Mouse (Mus musculus): Measurements from ENCODE around the gene Tspan9. TPM values are rescaled to one million over a fixed set of nuclear protein-coding genes. Genes with fewer than 3 reads are reported as not detected.

Gene Tspan9
- polyA plus RNA-seq, 1 experiment from 2014 or later: 68.2 TPM

- no peaks in the 10 kb centered on the region for H3K36me3 ChIP-seq (ENCODE audit: control insufficient read depth, insufficient read depth, low read length)
- ATAC-seq (ENCODE audit: insufficient number of reproducible peaks, low FRiP score, low TSS enrichment, low read depth) (no peak), DNase-seq (ENCODE audit: low spot score) (no peak)
- H3K9me3 ChIP-seq (ENCODE audit: control insufficient read depth, low read length): no peaks in the 10 kb centered on the region
- H3K27ac ChIP-seq (replicated peaks; ENCODE audit: low read depth, low read length): no peak overlapping the region
- no peaks in the 10 kb centered on the region for H3K27me3 ChIP-seq (ENCODE audit: control insufficient read depth, insufficient read depth, low read length)
- H3K9ac ChIP-seq (ENCODE audit: low read length): no peak overlapping the region
- H3K4me3 ChIP-seq (ENCODE audit: low read depth, low read length): no peak overlapping the region
- 26% methylated on average over 9 of the region's 9 CpGs for WGBS
- H3K4me1 ChIP-seq (ENCODE audit: control insufficient read depth, insufficient read depth, low read length): peaks cover 10% of the 10 kb centered on the region
- H3K4me2 ChIP-seq (ENCODE audit: low read depth, severe bottlenecking): no peak overlapping the region
These were observed 84.8 kb downstream of the Tspan9 start for GRCm38 (mm10) chr6:128058570-128058969.

- Histone ChIP-seq H3K9ac (ENCODE audit: low read length) (no peak overlapping the region), H3K36me3 (ENCODE audit: control insufficient read depth, insufficient read depth, low read length) (no peaks in the 10 kb centered on the region), H3K27me3 (ENCODE audit: control insufficient read depth, insufficient read depth, low read length) (no peaks in the 10 kb centered on the region), H3K4me1 (ENCODE audit: control insufficient read depth, insufficient read depth, low read length) (peaks cover 10% of the 10 kb centered on the region), H3K4me3 (ENCODE audit: low read depth, low read length) (no peak overlapping the region), H3K27ac (replicated peaks; ENCODE audit: low read depth, low read length) (no peak overlapping the region), H3K4me2 (ENCODE audit: low read depth, severe bottlenecking) (no peak overlapping the region), H3K9me3 (ENCODE audit: control insufficient read depth, low read length) (no peaks in the 10 kb centered on the region)
- WGBS: 49% methylated on average over 7 of the region's 7 CpGs
- no peak for ATAC-seq (ENCODE audit: insufficient number of reproducible peaks, low FRiP score, low TSS enrichment, low read depth)
- DNase-seq (ENCODE audit: low spot score): no peak
These were observed 85.2 kb downstream of the Tspan9 start for GRCm38 (mm10) chr6:128058157-128058556.

DNA sequence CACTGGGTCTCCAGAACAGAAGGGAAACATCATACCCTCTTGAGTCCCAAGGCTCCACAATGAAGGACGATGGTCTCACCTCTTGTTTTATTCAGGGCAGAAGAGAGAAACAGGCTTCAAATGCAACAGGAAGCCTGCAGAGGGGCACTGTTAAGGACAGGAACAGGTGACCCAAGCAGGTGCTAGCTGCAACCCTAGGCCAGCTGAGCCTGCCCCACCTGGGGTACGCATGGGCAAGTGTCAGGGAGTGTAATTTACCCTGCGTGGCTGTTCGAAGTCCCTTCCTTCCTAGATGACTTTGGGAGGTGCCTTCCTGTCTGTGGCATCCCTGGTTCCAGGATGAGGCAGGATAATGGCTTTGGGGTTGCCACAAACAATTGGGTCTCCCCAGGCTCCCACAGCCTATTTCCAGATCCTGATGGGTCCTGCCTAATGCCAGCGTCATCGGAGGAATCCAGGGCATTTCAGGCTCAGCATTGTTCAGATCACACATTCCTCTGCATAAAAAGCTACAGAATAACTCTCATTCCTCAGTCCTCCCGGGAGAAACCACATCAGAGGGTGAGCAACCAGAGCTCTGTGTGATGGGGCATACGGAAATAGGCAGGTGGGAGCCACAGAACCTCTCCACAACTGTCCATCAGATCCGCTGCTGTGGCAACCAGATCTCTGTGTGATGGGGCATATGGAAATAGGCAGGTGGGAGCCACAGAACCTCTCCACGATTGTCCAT is 90.2 kb downstream of the Tspan9 start:
- 74% methylated on average over 10 of the region's 10 CpGs for WGBS
- Histone ChIP-seq H3K4me3 (ENCODE audit: low read depth, low read length) (no peak overlapping the region), H3K27me3 (ENCODE audit: control insufficient read depth, insufficient read depth, low read length) (no peaks in the 10 kb centered on the region), H3K36me3 (ENCODE audit: control insufficient read depth, insufficient read depth, low read length) (no peaks in the 10 kb centered on the region), H3K9me3 (ENCODE audit: control insufficient read depth, low read length) (no peaks in the 10 kb centered on the region), H3K4me2 (ENCODE audit: low read depth, severe bottlenecking) (no peak overlapping the region), H3K9ac (ENCODE audit: low read length) (no peak overlapping the region), H3K27ac (replicated peaks; ENCODE audit: low read depth, low read length) (no peak overlapping the region), H3K4me1 (ENCODE audit: control insufficient read depth, insufficient read depth, low read length) (0 out of 2 replicates have a peak, but pooled peaks cover under 1% of the 10 kb centered on the region)
- no peak for DNase-seq (ENCODE audit: low spot score)
- no peak for ATAC-seq (ENCODE audit: insufficient number of reproducible peaks, low FRiP score, low TSS enrichment, low read depth)

DNA sequence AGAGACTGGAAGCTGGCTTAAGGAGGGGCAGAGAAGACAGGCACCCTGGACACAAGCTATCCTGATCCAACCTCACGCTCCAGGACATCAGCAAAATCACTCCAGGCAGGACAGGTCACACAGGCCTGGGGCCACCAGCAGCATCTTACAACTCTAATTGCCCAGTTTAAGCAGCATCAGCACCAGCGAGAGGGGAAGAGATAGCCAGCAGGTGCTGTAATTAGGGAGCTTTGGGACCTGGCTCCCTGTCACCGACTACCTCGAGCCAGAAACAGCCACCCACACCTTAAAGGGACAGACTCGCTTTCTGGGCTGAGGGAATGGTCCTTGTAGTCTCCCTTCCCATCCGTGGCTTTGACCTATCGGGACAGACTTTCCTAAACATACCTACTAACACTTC is 95.7 kb downstream of the Tspan9 start:
- Histone ChIP-seq H3K36me3 (ENCODE audit: control insufficient read depth, insufficient read depth, low read length) (no peaks in the 10 kb centered on the region), H3K4me1 (ENCODE audit: control insufficient read depth, insufficient read depth, low read length) (no peaks in the 10 kb centered on the region), H3K27ac (replicated peaks; ENCODE audit: low read depth, low read length) (no peak overlapping the region), H3K9ac (ENCODE audit: low read length) (no peak overlapping the region), H3K4me2 (ENCODE audit: low read depth, severe bottlenecking) (no peak overlapping the region), H3K4me3 (ENCODE audit: low read depth, low read length) (no peak overlapping the region), H3K27me3 (ENCODE audit: control insufficient read depth, insufficient read depth, low read length) (no peaks in the 10 kb centered on the region), H3K9me3 (ENCODE audit: control insufficient read depth, low read length) (no peaks in the 10 kb centered on the region)
- DNase-seq (ENCODE audit: low spot score) (no peak), ATAC-seq (ENCODE audit: insufficient number of reproducible peaks, low FRiP score, low TSS enrichment, low read depth) (no peak)
- WGBS: 56% methylated on average over 7 of the region's 7 CpGs

DNA sequence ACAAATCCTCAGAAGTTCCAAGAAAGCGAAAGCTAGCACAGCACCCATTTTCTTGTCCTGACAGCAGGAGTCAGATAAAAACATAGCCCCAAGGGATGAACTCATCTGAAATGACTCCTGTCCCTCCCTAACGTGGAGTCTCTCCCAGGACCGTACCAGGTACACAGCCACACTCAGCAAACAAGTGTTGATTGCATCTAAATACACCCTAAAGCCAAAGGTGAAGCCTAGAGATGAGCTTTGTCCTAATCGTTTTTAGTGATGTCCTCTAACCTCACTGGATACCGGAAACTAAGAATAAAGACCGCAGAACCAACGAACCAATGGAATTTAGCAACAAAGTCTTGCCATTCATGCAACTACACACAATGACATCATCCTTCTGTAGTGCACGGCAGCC is 96.2 kb downstream of the Tspan9 start:
- Histone ChIP-seq H3K4me3 (ENCODE audit: low read depth, low read length) (no peak overlapping the region), H3K4me2 (ENCODE audit: low read depth, severe bottlenecking) (no peak overlapping the region), H3K9ac (ENCODE audit: low read length) (no peak overlapping the region), H3K4me1 (ENCODE audit: control insufficient read depth, insufficient read depth, low read length) (peaks cover 3% of the 10 kb centered on the region; the same call in 1 of the 2 replicates), H3K27ac (replicated peaks; ENCODE audit: low read depth, low read length) (no peak overlapping the region), H3K27me3 (ENCODE audit: control insufficient read depth, insufficient read depth, low read length) (no peaks in the 10 kb centered on the region), H3K36me3 (ENCODE audit: control insufficient read depth, insufficient read depth, low read length) (no peaks in the 10 kb centered on the region), H3K9me3 (ENCODE audit: control insufficient read depth, low read length) (no peaks in the 10 kb centered on the region)
- 86% methylated on average over 8 of the region's 8 CpGs for WGBS
- ATAC-seq (ENCODE audit: insufficient number of reproducible peaks, low FRiP score, low TSS enrichment, low read depth) (no peak), DNase-seq (ENCODE audit: low spot score) (no peak)

GRCm38 (mm10) chr6:128046799-128047198 is 96.6 kb downstream of the Tspan9 start:
- no peaks in the 10 kb centered on the region for H3K27me3 ChIP-seq (ENCODE audit: control insufficient read depth, insufficient read depth, low read length)
- H3K36me3 ChIP-seq (ENCODE audit: control insufficient read depth, insufficient read depth, low read length): no peaks in the 10 kb centered on the region
- H3K9ac ChIP-seq (ENCODE audit: low read length): no peak overlapping the region
- DNase-seq (ENCODE audit: low spot score) (no peak), ATAC-seq (ENCODE audit: insufficient number of reproducible peaks, low FRiP score, low TSS enrichment, low read depth) (no peak)
- no peak overlapping the region for H3K4me3 ChIP-seq (ENCODE audit: low read depth, low read length)
- no peak overlapping the region for H3K27ac ChIP-seq (replicated peaks; ENCODE audit: low read depth, low read length)
- H3K4me2 ChIP-seq (ENCODE audit: low read depth, severe bottlenecking): no peak overlapping the region
- H3K9me3 ChIP-seq (ENCODE audit: control insufficient read depth, low read length): no peaks in the 10 kb centered on the region
- 77% methylated on average over 6 of the region's 6 CpGs for WGBS
- peaks cover 5% of the 10 kb centered on the region; the same call in 1 of the 2 replicates for H3K4me1 ChIP-seq (ENCODE audit: control insufficient read depth, insufficient read depth, low read length)

DNA sequence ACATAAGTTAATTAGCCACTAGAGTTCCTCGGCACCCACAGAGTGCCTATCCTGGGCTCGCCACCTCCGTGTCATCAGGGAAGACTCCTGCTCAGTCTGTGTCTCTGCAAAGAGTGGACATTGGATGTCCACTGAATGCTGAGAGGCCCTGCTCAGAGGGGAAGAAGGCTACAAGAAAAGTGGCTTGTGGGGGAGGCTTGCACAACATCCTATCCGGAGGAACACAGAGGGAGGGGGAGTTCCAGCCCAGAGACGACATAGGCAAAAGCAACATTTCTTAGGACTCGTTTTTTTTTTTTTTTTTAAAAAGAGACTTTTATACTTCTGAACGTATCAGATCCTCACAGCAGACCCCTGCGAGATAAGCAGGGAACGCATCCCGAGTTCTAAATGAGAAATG is 98.7 kb downstream of the Tspan9 start:
- Histone ChIP-seq H3K27ac (replicated peaks; ENCODE audit: low read depth, low read length) (no peak overlapping the region), H3K4me2 (ENCODE audit: low read depth, severe bottlenecking) (no peak overlapping the region), H3K27me3 (ENCODE audit: control insufficient read depth, insufficient read depth, low read length) (no peaks in the 10 kb centered on the region), H3K9ac (ENCODE audit: low read length) (no peak overlapping the region), H3K4me3 (ENCODE audit: low read depth, low read length) (no peak overlapping the region), H3K9me3 (ENCODE audit: control insufficient read depth, low read length) (no peaks in the 10 kb centered on the region), H3K4me1 (ENCODE audit: control insufficient read depth, insufficient read depth, low read length) (peaks cover 5% of the 10 kb centered on the region; the same call in 1 of the 2 replicates), H3K36me3 (ENCODE audit: control insufficient read depth, insufficient read depth, low read length) (no peaks in the 10 kb centered on the region)
- ATAC-seq (ENCODE audit: insufficient number of reproducible peaks, low FRiP score, low TSS enrichment, low read depth) (no peak), DNase-seq (ENCODE audit: low spot score) (no peak)
- WGBS: 84% methylated on average over 10 of the region's 10 CpGs

DNA sequence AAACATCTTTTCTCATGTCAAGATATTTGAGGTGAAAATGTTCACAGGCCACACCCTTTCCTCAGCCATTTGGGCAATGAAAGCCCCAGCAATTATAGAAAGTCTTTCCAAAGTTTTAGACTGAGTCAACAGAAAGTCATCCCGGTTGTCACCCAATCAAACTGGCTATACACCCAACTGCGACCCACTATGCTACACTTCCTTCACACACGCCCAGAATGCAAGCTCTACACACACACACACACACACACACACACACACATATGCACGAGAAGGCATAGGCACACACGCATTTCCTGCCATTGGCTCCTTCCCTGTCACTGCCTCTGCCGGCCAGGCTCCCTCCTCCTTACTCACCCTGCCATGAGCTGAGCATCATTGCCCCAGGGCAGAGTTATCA is 99.9 kb downstream of the Tspan9 start:
- peaks cover 7% of the 10 kb centered on the region; the same call in 1 of the 2 replicates for H3K4me1 ChIP-seq (ENCODE audit: control insufficient read depth, insufficient read depth, low read length)
- H3K27me3 ChIP-seq (ENCODE audit: control insufficient read depth, insufficient read depth, low read length): no peaks in the 10 kb centered on the region
- 82% methylated on average over 6 of the region's 6 CpGs for WGBS
- H3K9me3 ChIP-seq (ENCODE audit: control insufficient read depth, low read length): no peaks in the 10 kb centered on the region
- H3K27ac ChIP-seq (replicated peaks; ENCODE audit: low read depth, low read length): no peak overlapping the region
- ATAC-seq (ENCODE audit: insufficient number of reproducible peaks, low FRiP score, low TSS enrichment, low read depth) (no peak), DNase-seq (ENCODE audit: low spot score) (no peak)
- H3K4me3 ChIP-seq (ENCODE audit: low read depth, low read length): no peak overlapping the region
- H3K9ac ChIP-seq (ENCODE audit: low read length): no peak overlapping the region
- no peaks in the 10 kb centered on the region for H3K36me3 ChIP-seq (ENCODE audit: control insufficient read depth, insufficient read depth, low read length)
- H3K4me2 ChIP-seq (ENCODE audit: low read depth, severe bottlenecking): no peak overlapping the region

- 44% methylated on average over 6 of the region's 6 CpGs for WGBS
- peaks cover 18% of the 10 kb centered on the region; the same call in 1 of the 2 replicates for H3K4me1 ChIP-seq (ENCODE audit: control insufficient read depth, insufficient read depth, low read length)
- DNase-seq (ENCODE audit: low spot score): no peak
These were observed 101.6 kb downstream of the Tspan9 start for GRCm38 (mm10) chr6:128041836-128042235.

More at GRCm38 (mm10) chr6:128041836-128042235, 101.6 kb downstream of the Tspan9 start:
- Histone ChIP-seq H3K4me3 (ENCODE audit: low read depth, low read length) (no peak overlapping the region), H3K4me2 (ENCODE audit: low read depth, severe bottlenecking) (no peak overlapping the region), H3K9ac (ENCODE audit: low read length) (no peak overlapping the region), H3K9me3 (ENCODE audit: control insufficient read depth, low read length) (no peaks in the 10 kb centered on the region), H3K36me3 (ENCODE audit: control insufficient read depth, insufficient read depth, low read length) (no peaks in the 10 kb centered on the region), H3K27me3 (ENCODE audit: control insufficient read depth, insufficient read depth, low read length) (no peaks in the 10 kb centered on the region), H3K27ac (replicated peaks; ENCODE audit: low read depth, low read length) (no peak overlapping the region)
- ATAC-seq (ENCODE audit: insufficient number of reproducible peaks, low FRiP score, low TSS enrichment, low read depth): no peak

Measured in limb, embryonic 11.5 days (tissue).